Mouse (Mus musculus) midbrain, embryonic 16.5 days (tissue): ENCODE measurements around the gene B3gnt2. TPM values are rescaled to one million over a fixed set of nuclear protein-coding genes. Genes with fewer than 3 reads are reported as not detected.
A peak's percentile ranks its signal among the peaks of the same experiment; 100 is the strongest.

Source experiments
- ATAC-seq: fragments of 200-750 bp; cut with Nextera tagmentation; 2 replicates; pipeline ENCODE4 v1.8.0; 2017; ENCODE audit warnings: moderate TSS enrichment
- H3K27ac ChIP-seq: fragments of 300-500 bp; sonication (generic); 2 replicates; pipeline ENCODE4 v1.5.1; 2014; ENCODE audit warnings: mild to moderate bottlenecking, low read length, mixed read lengths
- H3K27me3 ChIP-seq: fragments of 300-500 bp; sonication (generic); 2 replicates; pipeline ENCODE4 v1.6.1; 2014; ENCODE audit warnings: low read depth, low read length, mixed read lengths; ENCODE audit not compliant: control insufficient read depth, insufficient read depth
- H3K36me3 ChIP-seq: fragments of 300-500 bp; sonication (generic); 2 replicates; pipeline ENCODE4 v1.6.1; 2014; ENCODE audit warnings: mild to moderate bottlenecking, low read length, moderate library complexity, mixed read lengths; ENCODE audit not compliant: control insufficient read depth, insufficient read depth
- H3K4me1 ChIP-seq: fragments of 300-500 bp; sonication (generic); 2 replicates; pipeline ENCODE4 v1.6.1; 2014; ENCODE audit warnings: mild to moderate bottlenecking, low read length, mixed read lengths; ENCODE audit not compliant: control insufficient read depth, insufficient read depth
- H3K4me2 ChIP-seq: fragments of 300-500 bp; sonication (generic); 2 replicates; pipeline ENCODE4 v1.6.1; 2014; ENCODE audit warnings: mild to moderate bottlenecking, low read length, mixed read lengths
- H3K4me3 ChIP-seq: fragments of 300-500 bp; sonication (generic); 2 replicates; pipeline ENCODE4 v1.5.1; 2014; ENCODE audit warnings: low read depth, mild to moderate bottlenecking, low read length, moderate library complexity, mixed read lengths
- H3K9ac ChIP-seq: fragments of 300-500 bp; sonication (generic); 2 replicates; pipeline ENCODE4 v1.6.1; 2014; ENCODE audit warnings: low read depth, low read length, mixed read lengths
- H3K9me3 ChIP-seq: fragments of 300-500 bp; sonication (generic); replicated peaks from 2 replicates; pipeline ENCODE4 v1.6.1; 2014; ENCODE audit warnings: mild to moderate bottlenecking, low read length, mixed read lengths; ENCODE audit not compliant: control insufficient read depth, poor library complexity, severe bottlenecking
- WGBS: fragments of 180-500 bp; shearing (Covaris S2); extraction: QIAGEN DNeasy Blood & Tissue Kit; methylation state at CpG from one replicate; pipeline ENCODE4 v1.1.7; 2014; 5-methylcytosine and 5-hydroxymethylcytosine counted together
- polyA plus RNA-seq: library from polyadenylated mRNA; unstranded; fragments of >200 nt; fragmentation: Nextera tagmentation; extraction: Ambion mirVana; gene quantifications from 2 replicates; pipeline ENCODE4 v1.2.1, GENCODE M21; 2015

The B3gnt2 gene
- polyA plus RNA-seq, 1 experiment from 2014 or later: 3.5 TPM

GRCm38 (mm10) chr11:22863581-22863980, 2.8 kb upstream of the B3gnt2 start:
- H3K27ac ChIP-seq: no peak overlapping the region
- H3K4me3 ChIP-seq: no peak overlapping the region
- peaks cover 12% of the 10 kb centered on the region for H3K4me1 ChIP-seq
- WGBS: 49% methylated on average over 4 of the region's 4 CpGs
- no peaks in the 10 kb centered on the region for H3K36me3 ChIP-seq
- H3K27me3 ChIP-seq: peaks cover 32% of the 10 kb centered on the region
- no peak overlapping the region for H3K4me2 ChIP-seq
- H3K9ac ChIP-seq: no peak overlapping the region
- no peak for ATAC-seq
- H3K9me3 ChIP-seq: no peaks in the 10 kb centered on the region

- H3K36me3 ChIP-seq: no peaks in the 10 kb centered on the region
- no peak for ATAC-seq
- H3K4me1 ChIP-seq: peaks cover 17% of the 10 kb centered on the region
- H3K4me2 ChIP-seq: no peak overlapping the region
- WGBS: 70% methylated on average over 4 of the region's 4 CpGs
- H3K27me3 ChIP-seq: peaks cover 42% of the 10 kb centered on the region
- H3K9ac ChIP-seq: no peak overlapping the region
- H3K4me3 ChIP-seq: no peak overlapping the region
- no peak overlapping the region for H3K27ac ChIP-seq
- H3K9me3 ChIP-seq: no peaks in the 10 kb centered on the region
Observed at GRCm38 (mm10) chr11:22861315-22861714, 554 bp upstream of the B3gnt2 start.

- H3K4me1 ChIP-seq: peaks cover 17% of the 10 kb centered on the region
- H3K27me3 ChIP-seq: peaks cover 42% of the 10 kb centered on the region
- H3K9ac ChIP-seq: peak overlapping the region; percentile 73
- H3K4me3 ChIP-seq: peak overlapping the region; percentile 82
- no peaks in the 10 kb centered on the region for H3K9me3 ChIP-seq
- peak; percentile 91 for ATAC-seq
- no peak overlapping the region for H3K27ac ChIP-seq
- H3K36me3 ChIP-seq: no peaks in the 10 kb centered on the region
- 0% methylated on average over 51 of the region's 55 CpGs for WGBS
- H3K4me2 ChIP-seq: peak overlapping the region; percentile 100
Observed at GRCm38 (mm10) chr11:22859633-22860334, 977 bp downstream of the B3gnt2 start.

- peaks cover 42% of the 10 kb centered on the region for H3K27me3 ChIP-seq
- no peaks in the 10 kb centered on the region for H3K9me3 ChIP-seq
- ATAC-seq: peak; percentile 74
- H3K27ac ChIP-seq: no peak overlapping the region; the same call in 1 of the 2 replicates
- peak overlapping the region; percentile 82 for H3K4me3 ChIP-seq
- H3K4me1 ChIP-seq: peaks cover 17% of the 10 kb centered on the region
- H3K9ac ChIP-seq: peak overlapping the region; percentile 73
- H3K4me2 ChIP-seq: peak overlapping the region; percentile 100
- H3K36me3 ChIP-seq: no peaks in the 10 kb centered on the region
- under 1% methylated on average over 26 of the region's 41 CpGs for WGBS
Observed at GRCm38 (mm10) chr11:22859301-22859632, 1.5 kb downstream of the B3gnt2 start.

- Histone ChIP-seq H3K4me1 (peaks cover 17% of the 10 kb centered on the region), H3K9ac (peak overlapping the region; percentile 73), H3K27ac (no peak overlapping the region; the same call in 1 of the 2 replicates), H3K9me3 (no peaks in the 10 kb centered on the region), H3K4me3 (peak overlapping the region; percentile 82), H3K36me3 (no peaks in the 10 kb centered on the region), H3K27me3 (peaks cover 41% of the 10 kb centered on the region), H3K4me2 (peak overlapping the region; percentile 100)
- WGBS: 2% methylated on average over 50 of the region's 50 CpGs
- peak; percentile 61 for ATAC-seq
Observed at GRCm38 (mm10) chr11:22858441-22859300, 2.1 kb downstream of the B3gnt2 start.

- no peaks in the 10 kb centered on the region for H3K36me3 ChIP-seq
- peaks cover 36% of the 10 kb centered on the region for H3K27me3 ChIP-seq
- H3K27ac ChIP-seq: no peak overlapping the region
- 13% methylated on average over 25 of the region's 25 CpGs for WGBS
- H3K4me3 ChIP-seq: peak overlapping the region; percentile 82
- H3K4me2 ChIP-seq: peak overlapping the region; percentile 100
- H3K4me1 ChIP-seq: peaks cover 17% of the 10 kb centered on the region
- no peak overlapping the region; the same call in 1 of the 2 replicates for H3K9ac ChIP-seq
- ATAC-seq: no peak
- H3K9me3 ChIP-seq: no peaks in the 10 kb centered on the region
Observed at GRCm38 (mm10) chr11:22857705-22858440, 2.9 kb downstream of the B3gnt2 start.

GRCm38 (mm10) chr11:22857106-22857704, 3.6 kb downstream of the B3gnt2 start:
- Histone ChIP-seq H3K4me1 (peaks cover 17% of the 10 kb centered on the region), H3K4me3 (no peak overlapping the region), H3K9ac (no peak overlapping the region), H3K27me3 (peaks cover 34% of the 10 kb centered on the region), H3K27ac (no peak overlapping the region), H3K9me3 (no peaks in the 10 kb centered on the region), H3K4me2 (no peak overlapping the region; the same call in 1 of the 2 replicates), H3K36me3 (no peaks in the 10 kb centered on the region)
- 81% methylated on average over 5 of the region's 5 CpGs for WGBS
- ATAC-seq: no peak

- peaks cover 17% of the 10 kb centered on the region for H3K4me1 ChIP-seq
- no peaks in the 10 kb centered on the region for H3K9me3 ChIP-seq
- no peak overlapping the region for H3K9ac ChIP-seq
- WGBS: 85% methylated on average over 3 of the region's 3 CpGs
- no peaks in the 10 kb centered on the region for H3K36me3 ChIP-seq
- ATAC-seq: no peak
- no peak overlapping the region for H3K4me2 ChIP-seq
- no peak overlapping the region for H3K4me3 ChIP-seq
- H3K27ac ChIP-seq: no peak overlapping the region
- peaks cover 29% of the 10 kb centered on the region for H3K27me3 ChIP-seq
Observed at GRCm38 (mm10) chr11:22856371-22856965, 4.3 kb downstream of the B3gnt2 start.
